Mouse (Mus musculus) gastrocnemius, postnatal 10 days (tissue): Measurements from ENCODE around the gene Ncoa3. TPM values are rescaled to one million over a fixed set of nuclear protein-coding genes. Genes with fewer than 3 reads are reported as not detected.

ENCODE experiments used
- DNase-seq: peaks from one replicate; pipeline ENCODE4 v3.0.0; 2021; ENCODE audit warnings: mixed read lengths
- total RNA-seq, 2 experiments: library from RNA; stranded (reverse); gene quantifications; 2 replicates each; pipeline ENCODE4 v1.2.3; 2021

The Ncoa3 gene
- total RNA-seq, 2 experiments from 2014 or later, result 12.2 to 17.2 TPM

GRCm38 (mm10) chr2:166105911-166106310 lies 113.5 kb downstream of the Ncoa3 start:
- no peak for DNase-seq

- no peak for DNase-seq
Measured at GRCm38 (mm10) chr2:166106631-166107030, 114.2 kb downstream of the Ncoa3 start.

- no peak for DNase-seq
Measured at GRCm38 (mm10) chr2:166107911-166108310, 115.5 kb downstream of the Ncoa3 start.

GRCm38 (mm10) chr2:166108326-166108725 lies 115.9 kb downstream of the Ncoa3 start:
- peak; percentile 90 for DNase-seq

GRCm38 (mm10) chr2:166110764-166111163 lies 118.3 kb downstream of the Ncoa3 start:
- no peak for DNase-seq

GRCm38 (mm10) chr2:166111238-166111637 lies 118.8 kb downstream of the Ncoa3 start:
- DNase-seq, result no peak

GRCm38 (mm10) chr2:166111831-166112250 lies 119.4 kb downstream of the Ncoa3 start:
- DNase-seq, result no peak

GRCm38 (mm10) chr2:166112986-166113385 lies 120.5 kb downstream of the Ncoa3 start:
- no peak for DNase-seq

- DNase-seq, result peak; percentile 55
Measured at GRCm38 (mm10) chr2:166115571-166116277, 123.3 kb downstream of the Ncoa3 start.

- no peak for DNase-seq
Measured at GRCm38 (mm10) chr2:166116278-166116608, 123.8 kb downstream of the Ncoa3 start.

GRCm38 (mm10) chr2:166116704-166117103 lies 124.3 kb downstream of the Ncoa3 start:
- no peak for DNase-seq

GRCm38 (mm10) chr2:166119992-166120391 lies 127.6 kb downstream of the Ncoa3 start:
- no peak for DNase-seq

- no peak for DNase-seq
Measured at GRCm38 (mm10) chr2:166121681-166122355, 129.4 kb downstream of the Ncoa3 start.

GRCm38 (mm10) chr2:166122781-166123180 lies 130.3 kb downstream of the Ncoa3 start:
- no peak for DNase-seq

Other genes with a start within 250 kb of the Ncoa3 start
- 10 to 100 TPM; 29.6 to 30.4 TPM for gene Zmynd8, start 93.6 kb upstream of the Ncoa3 start, total RNA-seq
- 10 to 100 TPM; 25.7 to 30.3 TPM for gene Sulf2, start 163.0 kb downstream of the Ncoa3 start, total RNA-seq